Mouse (Mus musculus) heart, adult 18-20 months (tissue): Measurements from ENCODE around the gene Bhlhe23. TPM values are rescaled to one million over a fixed set of nuclear protein-coding genes. Genes with fewer than 3 reads are reported as not detected.
A peak's percentile ranks its signal among the peaks of the same experiment; 100 is the strongest.

Experiments
- DNase-seq, 2 experiments: peaks; one replicate each; pipeline ENCODE4 v3.0.0; 2021 to 2022; ENCODE audit warnings: mixed read lengths in 1 of 2
- total RNA-seq, 2 experiments: library from RNA; stranded (reverse); gene quantifications; 2 replicates each; pipeline ENCODE4 v1.2.3; 2021

Gene Bhlhe23
- total RNA-seq, 2 experiments from 2014 or later: not detected

GRCm38 (mm10) chr2:180725414-180725778 is 51.3 kb downstream of the Bhlhe23 start:
- DNase-seq: no peak

GRCm38 (mm10) chr2:180724585-180725413 is 51.9 kb downstream of the Bhlhe23 start, which contains the start of gene Slc17a9:
Gene Slc17a9, plus strand, starts transcription at chr2:180725263.
- peak; percentile 65 to 81 for DNase-seq

Other genes with a start within 250 kb of the Bhlhe23 start
- 10 to 100 TPM; 17.8 to 18.4 TPM for gene Mrgbp, start 195.6 kb downstream of the Bhlhe23 start, total RNA-seq
- 10 to 100 TPM; 31.9 to 34.1 TPM for gene Ogfr, start 187.7 kb downstream of the Bhlhe23 start, total RNA-seq
- under 1 TPM in 1 of 2 experiments, not detected in 1; 0.21 TPM for gene Col9a3, start 179.1 kb downstream of the Bhlhe23 start, total RNA-seq
- not detected for gene Tcfl5, start 134.2 kb downstream of the Bhlhe23 start, total RNA-seq
- gene Dido1, start 66.9 kb downstream of the Bhlhe23 start, total RNA-seq: 10 to 100 TPM; 25.8 to 29.9 TPM
- 10 to 100 TPM; 55.8 to 59.5 TPM for gene Gid8, start 66.8 kb downstream of the Bhlhe23 start, total RNA-seq
- gene Slc17a9, start 51.6 kb downstream of the Bhlhe23 start, total RNA-seq: under 1 TPM; 0.10 to 0.54 TPM
- gene Ythdf1, start 144.0 kb upstream of the Bhlhe23 start, total RNA-seq: 10 to 100 TPM; 33.2 to 33.3 TPM
- not detected for gene Birc7, start 152.1 kb upstream of the Bhlhe23 start, total RNA-seq
- 1 to 10 TPM; 5.4 to 9.0 TPM for gene Nkain4, start 177.8 kb upstream of the Bhlhe23 start, total RNA-seq
- 10 to 100 TPM; 27.3 to 30.2 TPM for gene Arfgap1, start 190.3 kb upstream of the Bhlhe23 start, total RNA-seq
- gene Col20a1, start 209.6 kb upstream of the Bhlhe23 start, total RNA-seq: under 1 TPM; 0.37 to 0.46 TPM